Mouse (Mus musculus): ENCODE results near the gene Gpd2. TPM values are rescaled to one million over a fixed set of nuclear protein-coding genes. Genes with fewer than 3 reads are reported as not detected.

Gpd2 gene
- total and polyA plus RNA-seq, 3 experiments: 15.7 to 20.4 (median 16.7) TPM

DNA sequence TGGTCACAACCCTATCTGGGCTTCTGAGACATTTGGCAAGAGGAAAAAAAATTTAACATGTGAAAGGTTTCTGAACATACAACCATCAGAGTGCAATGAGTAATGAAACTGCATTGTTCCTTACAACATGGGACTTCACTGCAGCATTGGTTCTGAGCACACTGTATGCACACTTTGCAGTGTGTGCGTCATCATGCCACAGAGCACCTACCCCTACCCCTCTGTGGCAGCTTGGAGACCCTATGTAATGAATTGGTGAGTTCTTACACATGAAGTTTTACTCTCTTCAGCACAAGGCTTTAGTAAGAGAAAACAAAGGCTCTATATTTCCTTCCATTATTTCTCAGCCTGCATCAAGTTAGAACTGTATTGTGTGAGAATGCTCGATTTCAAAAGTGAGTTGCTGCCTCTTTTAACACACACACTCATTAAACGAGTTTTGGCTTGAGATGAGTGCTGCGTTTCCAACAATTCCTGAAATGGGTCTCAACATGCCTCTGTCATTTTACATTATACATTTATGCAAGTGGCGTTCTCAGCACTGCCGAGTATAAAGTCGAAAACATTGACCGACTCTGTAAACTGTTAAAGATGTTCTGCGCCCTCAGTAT, 177.2 kb downstream of the Gpd2 start:
- Histone ChIP-seq H3K27me3 (replicated peaks) (no peaks in the 10 kb centered on the region), H3K4me3 (replicated peaks in 1 of 3; ENCODE audit: low read depth in 2 of 3, low read length in 2 of 3, poor library complexity in 1 of 3) (no peak overlapping the region), H3K9me3 (replicated peaks; ENCODE audit: low read length) (no peaks in the 10 kb centered on the region), H3K27ac (ENCODE audit: insufficient read depth, low read depth) (no peak overlapping the region), H3K36me3 (replicated peaks in 1 of 2; ENCODE audit: control insufficient read depth in 1 of 2, insufficient read depth in 1 of 2, low read length in 1 of 2) (no peaks in the 10 kb centered on the region), H3K9ac (ENCODE audit: insufficient read depth, low read depth) (no peak overlapping the region), H3K4me1 (ENCODE audit: control insufficient read depth in 1 of 2, insufficient read depth in 2 of 2) (peaks cover 17 to 18% of the 10 kb centered on the region in 2 experiments), H3K4me2 (ENCODE audit: insufficient read depth, low read depth, poor library complexity, severe bottlenecking) (no peak overlapping the region), H3K79me2 (replicated peaks; ENCODE audit: control insufficient read depth, extremely low read depth, insufficient read depth, poor library complexity, severe bottlenecking) (no peaks in the 10 kb centered on the region)
- dilution Hi-C loops (cut with MboI; ENCODE audit: extremely low pct_ligation_motif_present, extremely low pct_unique_long_range_greater_than_20kb, low sequenced_read_pairs) (no loop called here), in situ Hi-C loops (cut with MboI; ENCODE audit: low pct_ligation_motif_present, low pct_unique_long_range_greater_than_20kb, low sequenced_read_pairs) (no loop called here)
- no peak for TF ChIP-seq RCOR1 (conservative IDR thresholded peaks at IDR 0.05; ENCODE audit: low read depth, low read length)
- DNase-seq (ENCODE audit: extremely low read depth): no peak

DNA sequence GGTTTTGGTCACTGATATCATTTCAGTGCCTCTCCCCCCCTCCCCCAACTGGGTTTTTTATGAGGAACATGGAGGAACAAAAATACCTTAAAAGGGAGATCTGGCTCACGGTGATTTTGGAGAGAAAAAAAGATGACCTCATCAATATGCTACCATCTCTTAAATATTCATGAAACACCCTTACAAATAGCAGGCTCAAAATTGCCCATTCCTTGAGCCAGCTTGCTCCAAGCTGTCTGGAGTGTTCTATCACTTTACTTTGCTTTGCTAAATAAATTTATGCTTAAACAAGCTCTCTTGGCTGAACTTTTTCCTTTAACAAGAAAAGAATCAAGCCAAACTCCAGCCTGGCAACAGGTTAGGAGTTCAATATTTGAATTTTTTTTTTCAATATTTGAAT, 179.3 kb downstream of the Gpd2 start:
- dilution Hi-C loops (cut with MboI; ENCODE audit: extremely low pct_ligation_motif_present, extremely low pct_unique_long_range_greater_than_20kb, low sequenced_read_pairs): no loop called here

More for the DNA sequence above, 179.3 kb downstream of the Gpd2 start:
- Histone ChIP-seq H3K4me2 (ENCODE audit: insufficient read depth, low read depth, poor library complexity, severe bottlenecking) (no peak overlapping the region), H3K4me1 (ENCODE audit: control insufficient read depth in 1 of 2, insufficient read depth in 2 of 2) (peaks cover 3% of the 10 kb centered on the region in 2 experiments; a peak in 2 of 4 replicates), H3K4me3 (replicated peaks in 1 of 3; ENCODE audit: low read depth in 2 of 3, low read length in 2 of 3, poor library complexity in 1 of 3) (no peak overlapping the region), H3K9me3 (replicated peaks; ENCODE audit: low read length) (no peaks in the 10 kb centered on the region), H3K9ac (ENCODE audit: insufficient read depth, low read depth) (no peak overlapping the region), H3K27ac (ENCODE audit: insufficient read depth, low read depth) (no peak overlapping the region), H3K79me2 (replicated peaks; ENCODE audit: control insufficient read depth, extremely low read depth, insufficient read depth, poor library complexity, severe bottlenecking) (no peaks in the 10 kb centered on the region), H3K27me3 (replicated peaks) (no peaks in the 10 kb centered on the region), H3K36me3 (replicated peaks in 1 of 2; ENCODE audit: control insufficient read depth in 1 of 2, insufficient read depth in 1 of 2, low read length in 1 of 2) (no peaks in the 10 kb centered on the region)
- TF ChIP-seq E2F4 (IDR thresholded peaks at IDR 0.05; ENCODE audit: insufficient replicate concordance, low read depth, low read length) (no peak), GABPA (IDR thresholded peaks at IDR 0.05; ENCODE audit: insufficient replicate concordance, low read depth, low read length) (no peak), NELFE (IDR thresholded peaks at IDR 0.05; ENCODE audit: low read depth, low read length) (no peak), POLR2AphosphoS2 (IDR thresholded peaks at IDR 0.05; ENCODE audit: low read depth, low read length) (no peak), TCF12 (IDR thresholded peaks at IDR 0.05; ENCODE audit: low read depth, low read length) (no peak), MXI1 (IDR thresholded peaks at IDR 0.05; ENCODE audit: low read depth, low read length) (no peak)
- DNase-seq (ENCODE audit: extremely low read depth): no peak
- in situ Hi-C loops (cut with MboI; ENCODE audit: low pct_ligation_motif_present, low pct_unique_long_range_greater_than_20kb, low sequenced_read_pairs): no loop called here

Other genes starting within 250 kb of the Gpd2 start
- gene Nr4a2, start 113.6 kb upstream of the Gpd2 start, total RNA-seq (2012; rRNA removed): 1.2 and 1.8 TPM in 2 replicates
- gene Nr4a2, start 113.6 kb upstream of the Gpd2 start, total RNA-seq (2014; rRNA removed): 0.74 and 0.82 TPM in 2 replicates
- 1.2 and 2.3 TPM in 2 replicates for gene Nr4a2, start 113.6 kb upstream of the Gpd2 start, polyA plus RNA-seq (2012; ENCODE audit: insufficient read length, low read depth)